Mouse (Mus musculus) gastrocnemius, postnatal 36 days (tissue): ENCODE data around the gene Qars. TPM values are rescaled to one million over a fixed set of nuclear protein-coding genes. Genes with fewer than 3 reads are reported as not detected.

ENCODE experiments used
- DNase-seq, 2 experiments: peaks; one replicate each; pipeline ENCODE4 v3.0.0; 2022
- intact Hi-C: fragments of 180-260 bp; cut with DNase I; formaldehyde crosslinking; loops from one replicate; pipeline ENCODE4 v1.15.1; 2025
- total RNA-seq, 2 experiments: library from RNA; stranded (reverse); gene quantifications; 2 replicates each; pipeline ENCODE4 v1.2.3; 2021

The Qars gene
- total RNA-seq, 2 experiments from 2014 or later = 69.7 to 81.7 TPM

GRCm38 (mm10) chr9:108521604-108522003 lies 14.1 kb downstream of the Qars start:
- no peak for DNase-seq
- intact Hi-C loops = no loop called here

DNA sequence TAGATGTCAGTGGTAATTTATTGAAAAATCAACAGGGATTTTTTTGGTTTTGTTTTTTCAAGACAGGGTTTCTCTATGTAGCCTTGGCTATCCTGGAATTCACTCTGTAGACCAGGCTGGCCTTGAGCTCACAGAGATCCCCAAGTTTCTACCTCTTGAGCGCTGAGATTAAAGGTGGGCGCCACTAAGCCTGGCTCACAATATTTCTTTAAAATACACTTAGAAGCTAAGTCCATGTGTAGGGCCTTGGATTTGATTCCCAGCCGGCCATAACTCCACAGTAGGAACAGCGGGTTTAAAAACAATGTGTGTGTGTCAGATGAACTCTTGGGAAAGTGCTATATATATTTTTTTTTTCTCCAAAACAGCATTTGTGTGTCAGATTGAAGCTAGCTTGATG lies 15.8 kb downstream of the Qars start:
- intact Hi-C loops = no loop called here
- DNase-seq = no peak

DNA sequence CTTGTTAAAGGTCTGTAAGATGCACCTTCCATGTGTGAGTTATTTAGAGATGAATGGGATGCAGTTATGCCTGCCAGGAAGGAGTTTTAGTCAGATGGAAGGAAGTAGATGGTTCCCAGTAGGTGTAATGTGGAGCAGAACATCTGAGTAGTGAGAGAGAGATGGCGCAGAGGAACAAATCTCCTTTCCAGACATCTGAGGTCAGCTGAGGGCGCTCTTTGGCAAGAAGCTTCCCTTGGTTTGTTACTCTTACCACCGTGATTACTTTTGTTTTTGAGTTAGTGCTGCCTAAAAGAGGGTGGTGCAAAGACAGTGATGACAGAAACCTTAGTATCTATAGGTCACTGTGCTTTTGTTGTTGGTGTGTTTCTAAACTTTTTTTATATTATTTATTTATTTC lies 17.9 kb downstream of the Qars start:
- DNase-seq = no peak
- intact Hi-C loops = no loop called here

DNA sequence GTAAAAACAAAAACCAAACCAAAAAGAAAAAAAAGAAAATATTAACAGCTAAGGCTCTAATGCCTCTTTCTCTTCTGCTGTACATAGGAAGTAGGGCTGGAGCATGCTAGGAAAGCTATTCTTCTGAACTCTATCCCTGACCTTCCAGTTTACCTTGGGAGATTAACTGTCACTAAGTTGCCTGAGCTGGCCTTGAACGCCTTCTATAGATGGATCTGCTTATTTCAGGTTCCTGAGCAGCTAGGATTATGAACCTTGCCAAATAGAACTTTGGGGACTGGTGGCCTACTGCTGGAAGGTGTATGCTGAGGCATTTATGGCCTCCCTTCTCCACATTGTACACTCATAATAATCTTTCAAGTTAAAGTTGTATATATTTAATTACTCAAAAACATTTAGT lies 23.4 kb downstream of the Qars start:
- no peak for DNase-seq
- intact Hi-C loops = no loop called here

DNA sequence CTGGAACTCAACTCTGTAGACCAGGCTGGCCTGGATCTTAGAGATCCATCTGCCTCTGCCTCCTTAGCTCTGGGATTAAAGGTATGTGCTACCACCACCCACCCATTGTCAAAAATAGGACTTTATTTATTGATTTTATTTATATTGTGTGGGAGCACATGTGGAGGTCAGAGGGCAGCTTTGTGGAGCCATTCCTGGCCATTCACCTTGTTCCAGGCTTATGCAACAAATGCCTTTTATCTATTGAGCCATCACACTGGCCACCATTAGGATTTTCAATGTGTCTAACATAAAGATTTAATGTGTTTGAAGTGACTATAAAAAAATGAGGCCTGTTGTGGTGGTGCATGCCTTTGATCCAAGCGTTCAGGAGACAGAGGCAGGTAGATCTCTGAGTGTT lies 24.0 kb downstream of the Qars start:
- DNase-seq = no peak
- intact Hi-C loops = no loop called here

DNA sequence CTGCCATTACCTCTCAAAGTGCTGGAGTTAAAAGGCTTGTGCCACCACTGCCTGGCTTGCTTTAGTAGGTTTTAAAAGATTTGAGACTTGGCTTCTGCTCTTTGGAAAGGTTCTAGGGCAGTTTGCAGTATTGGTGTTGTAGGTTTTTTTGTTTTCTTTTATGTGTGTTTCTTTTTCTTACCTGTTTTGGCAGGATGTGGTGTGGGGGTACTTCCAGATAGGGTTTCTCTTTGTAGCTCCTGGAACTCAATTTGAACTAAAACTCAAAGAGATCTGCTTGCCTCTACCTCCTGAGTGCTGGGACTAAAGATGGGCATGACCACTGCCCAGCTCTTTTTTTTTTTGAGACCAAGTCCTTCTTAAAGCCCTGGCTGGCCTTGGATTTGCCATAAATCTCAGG lies 33.3 kb downstream of the Qars start:
- intact Hi-C loops = no loop called here
- no peak for DNase-seq

GRCm38 (mm10) chr9:108545986-108546385 lies 38.5 kb downstream of the Qars start:
- intact Hi-C loops = no loop called here
- DNase-seq = no peak

DNA sequence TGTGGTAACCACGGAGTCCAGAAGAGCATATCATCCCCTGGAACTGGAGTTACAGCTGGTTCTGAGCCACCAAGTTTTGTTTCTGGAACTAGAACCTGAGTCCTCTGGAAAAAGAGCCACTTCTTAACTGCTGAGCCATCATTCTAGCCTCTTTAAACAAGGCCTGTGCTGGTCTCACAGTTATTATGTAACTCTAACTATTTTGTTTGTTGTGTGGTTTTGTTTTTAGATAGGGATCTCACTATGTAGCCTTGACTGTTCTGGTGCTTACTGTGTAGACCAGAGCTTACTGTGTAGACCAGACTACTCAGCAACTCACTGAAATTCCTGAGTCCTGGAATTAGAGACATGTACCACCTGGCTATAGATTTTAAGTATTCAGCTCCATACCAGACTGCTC lies 39.4 kb downstream of the Qars start:
- intact Hi-C loops = no loop called here
- no peak for DNase-seq

DNA sequence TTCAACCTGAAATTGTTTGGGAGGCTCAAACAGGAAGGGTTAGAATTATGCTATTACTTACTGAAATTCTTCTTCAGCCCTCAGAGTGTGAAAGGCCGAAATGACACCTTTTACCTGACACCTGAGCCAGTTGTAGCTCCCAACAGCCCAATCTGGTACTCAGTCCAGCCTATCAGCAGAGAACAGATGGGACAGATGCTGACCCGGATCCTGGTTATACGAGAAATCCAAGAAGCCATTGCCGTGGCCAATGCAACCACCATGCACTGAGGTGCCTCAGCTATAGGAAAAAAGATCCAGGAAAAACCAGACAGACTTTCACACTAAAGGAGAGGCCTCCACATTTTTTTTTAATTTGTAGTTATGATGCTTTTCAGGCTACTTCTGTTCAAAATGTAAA lies 51.7 kb downstream of the Qars start:
- DNase-seq = no peak
- intact Hi-C loops = no loop called here

GRCm38 (mm10) chr9:108560227-108560841 lies 52.8 kb downstream of the Qars start, which contains the start of gene Impdh2:
Gene Impdh2 (plus strand): TSS chr9:108560286.
- DNase-seq = peak; percentile 92 to 95
- intact Hi-C loops = no loop called here

- no peak for DNase-seq
- intact Hi-C loops = no loop called here
These were observed 56.2 kb downstream of the Qars start for GRCm38 (mm10) chr9:108563671-108564070.

DNA sequence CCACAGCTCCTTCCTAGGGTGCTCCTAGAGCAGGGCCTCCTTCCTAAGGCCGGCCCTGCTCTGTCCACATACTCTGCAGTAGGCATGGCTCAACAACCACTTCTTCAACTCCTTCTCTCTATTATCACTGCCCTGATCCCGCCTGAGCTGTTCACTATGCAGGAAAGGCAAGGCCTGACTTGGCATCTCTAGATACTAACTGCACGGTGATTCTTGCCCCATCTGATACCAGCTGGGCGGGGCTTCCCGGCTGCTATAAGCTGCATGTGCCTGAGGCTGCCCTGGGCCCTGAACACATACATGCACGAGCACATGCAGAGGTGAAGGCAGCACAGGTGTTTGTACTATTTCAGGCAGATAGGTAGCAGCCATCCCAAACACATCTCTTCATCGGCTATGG lies 56.6 kb downstream of the Qars start:
- intact Hi-C loops = no loop called here
- no peak for DNase-seq

Other genes with a start within 250 kb of the Qars start
- 100 to 1,000 TPM; 170 to 174 TPM for gene Dag1, start 243.7 kb upstream of the Qars start, total RNA-seq
- 10 to 100 TPM in 1 of 2 experiments, 1 to 10 TPM in 1; 9.4 to 11.4 TPM for gene Nicn1, start 217.3 kb upstream of the Qars start, total RNA-seq
- 1 to 10 TPM in 1 of 2 experiments, under 1 TPM in 1; 0.94 to 1.3 TPM for gene Amt, start 210.9 kb upstream of the Qars start, total RNA-seq
- 10 to 100 TPM; 97.0 to 97.5 TPM for gene Rhoa, start 201.6 kb upstream of the Qars start, total RNA-seq
- 10 to 100 TPM; 24.9 to 25.1 TPM for gene Tcta, start 201.5 kb upstream of the Qars start, total RNA-seq
- gene Gpx1, start 168.8 kb upstream of the Qars start, total RNA-seq = 10 to 100 TPM; 60.9 to 78.2 TPM
- gene Usp4, start 159.9 kb upstream of the Qars start, total RNA-seq = 10 to 100 TPM; 61.5 to 70.3 TPM
- gene 1700102P08Rik, start 114.9 kb upstream of the Qars start, total RNA-seq = under 1 TPM; 0.32 to 0.48 TPM
- not detected for gene Ccdc36, start 79.2 kb upstream of the Qars start, total RNA-seq
- not detected for gene BC048562, start 71.2 kb upstream of the Qars start, total RNA-seq
- 10 to 100 TPM; 13.3 to 20.0 TPM for gene Ccdc71, start 47.2 kb upstream of the Qars start, total RNA-seq
- gene Klhdc8b, start 46.1 kb upstream of the Qars start, total RNA-seq = 1 to 10 TPM; 1.7 to 3.1 TPM
- gene Lamb2, start 28.0 kb upstream of the Qars start, total RNA-seq = 100 to 1,000 TPM; 118 to 129 TPM
- 100 to 1,000 TPM; 105 to 120 TPM for gene Usp19, start 17.1 kb upstream of the Qars start, total RNA-seq
- gene Qrich1, start 9.1 kb downstream of the Qars start, total RNA-seq = 10 to 100 TPM; 49.3 to 51.9 TPM
- 10 to 100 TPM; 47.6 to 58.0 TPM for gene Impdh2, start 52.6 kb downstream of the Qars start, total RNA-seq
- gene Ndufaf3, start 59.7 kb downstream of the Qars start, total RNA-seq = 10 to 100 TPM; 29.2 to 29.6 TPM
- 10 to 100 TPM; 10.1 to 12.3 TPM for gene Dalrd3, start 62.2 kb downstream of the Qars start, total RNA-seq
- 1 to 10 TPM; 4.6 to 5.6 TPM for gene Wdr6, start 71.0 kb downstream of the Qars start, total RNA-seq
- gene P4htm, start 90.0 kb downstream of the Qars start, total RNA-seq = 1 to 10 TPM; 3.1 to 3.5 TPM
- 10 to 100 TPM; 63.2 to 64.7 TPM for gene Arih2, start 141.7 kb downstream of the Qars start, total RNA-seq
- 10 to 100 TPM; 59.0 to 75.5 TPM for gene Slc25a20, start 154.4 kb downstream of the Qars start, total RNA-seq
- 100 to 1,000 TPM; 129 to 157 TPM for gene Prkar2a, start 181.6 kb downstream of the Qars start, total RNA-seq